In the genomic region with DNA sequence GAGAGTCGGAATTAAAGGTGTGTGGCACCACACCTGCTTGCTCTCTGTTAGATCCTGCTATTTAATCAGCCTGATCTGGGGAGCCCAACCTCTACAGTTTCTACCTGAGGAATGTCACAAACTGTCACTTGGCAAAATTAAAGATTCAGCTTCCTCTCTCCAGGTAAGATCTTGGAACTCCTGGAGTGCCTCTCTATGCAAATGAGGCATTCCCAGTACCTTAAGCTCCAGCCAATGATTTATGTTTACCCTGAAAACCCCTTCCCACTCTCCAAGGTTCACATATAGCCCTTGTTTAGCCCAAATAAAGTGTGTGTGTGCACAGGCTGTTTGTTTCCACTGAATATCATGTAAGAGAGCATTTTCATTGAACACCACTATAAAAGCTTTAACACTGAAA, we compare ENCODE assay signal across 29 mouse cellular contexts. TPM values are rescaled to one million over a fixed set of nuclear protein-coding genes. Genes with fewer than 3 reads are reported as not detected.
A peak's percentile ranks its signal among the peaks of the same experiment; 100 is the strongest.
DNase-seq lines count a peak whose midpoint lies in the region; TF ChIP-seq lines count a peak whose summit lies in the region.
"Had no signal": no experiment of that assay in that cellular context is flagged by ENCODE, and none has a peak within 500 bp of the region (broad histone marks: within the 10 kb centered on the region; RNA-seq: fewer than 3 reads in every experiment).

No protein-coding gene starts in this region.

- peak; percentile 59 for DNase-seq in ES-CJ7 (ENCODE audit: low read depth, low spot score)
- peak; percentile 72 for DNase-seq in R1 (ENCODE audit: low read depth, low spot score)
- DNase-seq in gastrocnemius, postnatal 25 days = no peak
- no peak for DNase-seq in urinary bladder, adult 18-20 months (ENCODE audit: low spot score in 2 of 2)
- DNase-seq in gastrocnemius, postnatal 4 days (ENCODE audit: low spot score in 2 of 2) = no peak
- DNase-seq: adrenal gland, adult 8-10 months; adrenal gland, postnatal 14 days; cerebellum, adult 11 months; cerebellum, adult 18-20 months; cerebellum, adult 8-10 months; cerebellum, adult 9-11 months; cerebellum, postnatal 14 days; cerebellum, postnatal 36 days; embryo, embryonic 11 days had no signal

- no peaks in the 10 kb centered on the region for H3K27me3 ChIP-seq in ES-Bruce4 (ENCODE audit: control insufficient read depth, insufficient read depth, low read length, poor library complexity, severe bottlenecking)
- H3K27me3 ChIP-seq: embryonic facial prominence, embryonic 13.5 days; embryonic facial prominence, embryonic 15.5 days; forebrain, embryonic 12.5 days; Patski had no signal

- no peak for TF ChIP-seq POLR2A in ES-Bruce4 (IDR thresholded peaks at IDR 0.05; ENCODE audit: insufficient read depth, low read length)

- no peak for TF ChIP-seq EP300 in ES-Bruce4 (IDR thresholded peaks at IDR 0.05; ENCODE audit: insufficient read depth, low read depth, low read length)

- peaks cover 2% of the 10 kb centered on the region for H3K4me1 ChIP-seq in ES-Bruce4 (ENCODE audit: control insufficient read depth, insufficient read depth, low read length)
- H3K4me1 ChIP-seq: embryonic facial prominence, embryonic 13.5 days; embryonic facial prominence, embryonic 15.5 days; forebrain, embryonic 10.5 days; forebrain, embryonic 12.5 days had no signal

- H3K27ac ChIP-seq in ES-Bruce4 (ENCODE audit: insufficient read depth, low read length) = peak overlapping the region; percentile 100
- H3K27ac ChIP-seq: embryonic facial prominence, embryonic 13.5 days; embryonic facial prominence, embryonic 15.5 days; forebrain, embryonic 10.5 days; forebrain, embryonic 12.5 days had no signal

- TF ChIP-seq CTCF in ES-Bruce4 (IDR thresholded peaks at IDR 0.05; ENCODE audit: low read depth, low read length) = no peak

- H3K4me3 ChIP-seq in ES-Bruce4 (ENCODE audit: low read depth, low read length) = no peak overlapping the region
- H3K4me3 ChIP-seq: embryonic facial prominence, embryonic 13.5 days; embryonic facial prominence, embryonic 15.5 days; erythroblast, embryonic 14.5 days; forebrain, embryonic 10.5 days; forebrain, embryonic 12.5 days had no signal

- H3K36me3 ChIP-seq in ES-Bruce4 (ENCODE audit: control insufficient read depth, insufficient read depth, low read length, poor library complexity, severe bottlenecking) = no peaks in the 10 kb centered on the region
- H3K36me3 ChIP-seq: embryonic facial prominence, embryonic 13.5 days; embryonic facial prominence, embryonic 15.5 days; forebrain, embryonic 10.5 days; forebrain, embryonic 12.5 days; G1E had no signal

- peak overlapping the region; percentile 44; the same call in 1 of the 2 replicates for H3K9ac ChIP-seq in ES-Bruce4 (ENCODE audit: low read depth, poor library complexity, severe bottlenecking)
- H3K9ac ChIP-seq: embryonic facial prominence, embryonic 13.5 days; embryonic facial prominence, embryonic 15.5 days; forebrain, embryonic 12.5 days had no signal

- no peaks in the 10 kb centered on the region for H3K9me3 ChIP-seq in ES-Bruce4 (replicated peaks; ENCODE audit: control insufficient read depth, insufficient read depth, low read length, poor library complexity, severe bottlenecking)
- H3K9me3 ChIP-seq: embryonic facial prominence, embryonic 13.5 days; embryonic facial prominence, embryonic 15.5 days; forebrain, embryonic 10.5 days; forebrain, embryonic 12.5 days; G1E had no signal

RNA-seq across cellular contexts. Expression of a gene that starts 38.3 kb away (rescaled TPM):
- polyA plus RNA-seq in ES-Bruce4 (2011; ENCODE audit: insufficient read depth, insufficient read length, low read depth, missing spikeins) = not detected in 2 replicates
- total RNA-seq in gastrocnemius, postnatal 25 days (2021) = under 1 TPM in 1 of 2 experiments, not detected in 1; 0.27 TPM
- total RNA-seq in gastrocnemius, postnatal 4 days (2021) = not detected
- total RNA-seq: adrenal gland, postnatal 14 days; adrenal gland, postnatal 4 days; common myeloid progenitor, adult 5-6 weeks had no signal
- polyA plus RNA-seq: activated CD4-positive, CD25-positive, alpha-beta regulatory T cell, adult 4 months; C2C12; embryonic facial prominence, embryonic 11.5 days; embryonic facial prominence, embryonic 13.5 days; embryonic facial prominence, embryonic 15.5 days; erythroblast, embryonic 14.5 days; forebrain, embryonic 10.5 days; forebrain, embryonic 14.5 days; forebrain, embryonic 16.5 days; G1E; Patski had no signal

RNA-seq across cellular contexts. Expression of a gene that starts 55.6 kb away (rescaled TPM):
- polyA plus RNA-seq in ES-Bruce4 (2011; ENCODE audit: insufficient read depth, insufficient read length, low read depth, missing spikeins) = 24.4 and 27.1 TPM in 2 replicates
- total RNA-seq in gastrocnemius, postnatal 25 days (2021) = 10 to 100 TPM; 27.4 to 29.1 TPM
- total RNA-seq in gastrocnemius, postnatal 4 days (2021) = 10 to 100 TPM; 50.8 to 50.9 TPM

Comparison
In these comparisons a context has a peak if more than half of its experiments do, and no peak if none do; other contexts are left out.
1. DNase-seq: peak in ES-CJ7 (single experiment) and R1 (single experiment); none in gastrocnemius, postnatal 25 days (single experiment), urinary bladder, adult 18-20 months (0 of 2) and gastrocnemius, postnatal 4 days (0 of 2).